Mouse (Mus musculus) T-helper 17 cell (primary cell): ENCODE results near the gene Myo15b.

Experiments used
- in situ Hi-C, 2 experiments: fragments of 300-600 bp; cut with MboI, MseI; formaldehyde crosslinking; loops; 1 replicate in 1 of 2; 2 replicates in 1 of 2; pipeline ENCODE4 v1.15.1; 2025; ENCODE audit warnings: high pct_unique_total_duplicates in 2 of 2

Gene Myo15b

GRCm38 (mm10) chr11:115933108-115933746, 75.0 kb downstream of the Myo15b start, which contains the start of the genes Sap30bp and Recql5:
Gene Sap30bp (plus strand): TSS chr11:115933282.
Gene Recql5 (minus strand): TSS chr11:115933477.
- in situ Hi-C loops: no loop called here

GRCm38 (mm10) chr11:115933747-115934110, 75.5 kb downstream of the Myo15b start:
- in situ Hi-C loops: no loop called here

- in situ Hi-C loops: loop anchor here in 1 of 2 experiments (10.0 kb wide), 1 partner anchor 55 kb away; no protein-coding TSS in a partner anchor
These were observed 81.6 kb downstream of the Myo15b start for GRCm38 (mm10) chr11:115939690-115940329.

GRCm38 (mm10) chr11:115941980-115942379, 83.8 kb downstream of the Myo15b start:
- in situ Hi-C loops: loop anchor here in 1 of 2 experiments (10.0 kb wide), 1 partner anchor 53 kb away; no protein-coding TSS in a partner anchor
